Mouse (Mus musculus): ENCODE measurements around the gene Tmem251.

- TF ChIP-seq CTCF (IDR thresholded peaks at IDR 0.05; ENCODE audit: low read depth, low read length), result no peak
- no peak for TF ChIP-seq POLR2A (IDR thresholded peaks at IDR 0.05; ENCODE audit: borderline replicate concordance, low read depth, low read length)
Observed at GRCm38 (mm10) chr12:102708220-102708619, 35.3 kb upstream of the Tmem251 start.

Data from bone marrow macrophage, adult 2 months (primary cell).